Mouse (Mus musculus) G1E (cell line): ENCODE measurements around the gene Klhdc3. TPM values are rescaled to one million over a fixed set of nuclear protein-coding genes. Genes with fewer than 3 reads are reported as not detected.

Experiments
- ATAC-seq: 2 replicates; pipeline ENCODE4 v1.8.0; 2016; ENCODE audit warnings: mild to moderate bottlenecking; ENCODE audit not compliant: insufficient number of reproducible peaks, poor library complexity, low FRiP score, severe bottlenecking; ENCODE audit errors: extremely low read depth
- DNase-seq: peaks from one replicate; pipeline ENCODE4 v3.0.0; 2012; ENCODE audit warnings: low spot score
- H3K27me3 ChIP-seq: 2 replicates; pipeline ENCODE4 v1.6.1; 2012; ENCODE audit warnings: mild to moderate bottlenecking, low read length, inconsistent platforms; ENCODE audit not compliant: insufficient read depth
- H3K36me3 ChIP-seq: replicated peaks from 2 replicates; pipeline ENCODE3; 2012; ENCODE audit warnings: mild to moderate bottlenecking, inconsistent platforms
- H3K4me1 ChIP-seq: 2 replicates; pipeline ENCODE4 v1.6.1; 2012; ENCODE audit warnings: low read depth, low read length, inconsistent platforms, mixed read lengths; ENCODE audit not compliant: insufficient read depth
- H3K4me3 ChIP-seq: 2 replicates; pipeline ENCODE4 v1.5.1; 2012; ENCODE audit warnings: low read depth, mild to moderate bottlenecking, inconsistent platforms, low read length, moderate library complexity, mixed read lengths
- H3K9me3 ChIP-seq: replicated peaks from 2 replicates; pipeline ENCODE4 v1.6.1; 2012; ENCODE audit warnings: inconsistent platforms
- CTCF ChIP-seq: IDR thresholded peaks from 2 replicates; pipeline ENCODE4 v1.5.1; 2012; ENCODE audit warnings: low read depth, low read length, inconsistent platforms, mixed read lengths
- GATA1 ChIP-seq: IDR thresholded peaks from 2 replicates; pipeline ENCODE4 v1.6.1; 2012; ENCODE audit warnings: borderline replicate concordance, low read length, inconsistent platforms, mixed read lengths
- GATA2 ChIP-seq: IDR thresholded peaks from 2 replicates; pipeline ENCODE4 v1.6.1; 2012; ENCODE audit warnings: low read depth, low read length, inconsistent platforms, borderline replicate concordance
- POLR2AphosphoS5 ChIP-seq: IDR thresholded peaks from 2 replicates; pipeline ENCODE4 v1.6.1; 2012; ENCODE audit warnings: low read depth, low read length, inconsistent platforms; ENCODE audit not compliant: insufficient replicate concordance
- TAL1 ChIP-seq: conservative IDR thresholded peaks from 2 replicates; pipeline ENCODE4 v1.6.1; 2012; ENCODE audit warnings: low read depth, low read length, inconsistent platforms, mixed read lengths
- polyA plus RNA-seq: library from polyadenylated mRNA; stranded (reverse); fragments of >175 nt; gene quantifications from 2 replicates; pipeline ENCODE4 v1.2.3, GENCODE M21; 2012
- total RNA-seq, 2 experiments: library from RNA; stranded (forward) in 1 of 2; stranded (reverse) in 1 of 2; fragments of 200-1000 nt in 1 of 2; fragments of >200 nt in 1 of 2; fragmentation: Nextera tagmentation in 1 of 2; gene quantifications; 2 replicates each; pipeline ENCODE4 v1.2.3; 2014 to 2017

The Klhdc3 gene
- total RNA-seq (2014; fragmentation: Nextera tagmentation) (70.1 and 79.1 TPM in 2 replicates), total RNA-seq (2017) (21.0 and 26.0 TPM in 2 replicates), polyA plus RNA-seq (221 and 297 TPM in 2 replicates)

GRCm38 (mm10) chr17:46680760-46681373 is at the start of gene Klhdc3:
Gene Klhdc3 (minus strand): TSS chr17:46680914.
- ATAC-seq (peak; percentile 95), DNase-seq (peak; percentile 90)
- TF ChIP-seq CTCF (no peak), POLR2AphosphoS5 (no peak), GATA1 (no peak), TAL1 (no peak), GATA2 (no peak)
- Histone ChIP-seq H3K9me3 (no peaks in the 10 kb centered on the region), H3K4me3 (peak within 1 kb of the TSS; percentile 87), H3K4me1 (peaks cover 54% of the 10 kb centered on the region), H3K36me3 (peaks cover 76% of the 10 kb centered on the region), H3K27me3 (no peaks in the 10 kb centered on the region)

GRCm38 (mm10) chr17:46728904-46729318 is 48.2 kb upstream of the Klhdc3 start, which contains the start of gene Gnmt:
Gene Gnmt (minus strand): TSS chr17:46729168.
- H3K4me3 ChIP-seq, result no peak within 1 kb of the TSS
- no peak for ATAC-seq
- H3K4me1 ChIP-seq, result peaks cover 5% of the 10 kb centered on the region
- TF ChIP-seq CTCF, result no peak
- no peak for TF ChIP-seq TAL1
- no peak for TF ChIP-seq GATA2
- TF ChIP-seq GATA1, result no peak
- TF ChIP-seq POLR2AphosphoS5, result no peak
- no peaks in the 10 kb centered on the region for H3K9me3 ChIP-seq
- DNase-seq, result no peak
- H3K36me3 ChIP-seq, result peaks cover 39% of the 10 kb centered on the region
- peaks cover 8% of the 10 kb centered on the region; the same call in 1 of the 2 replicates for H3K27me3 ChIP-seq

GRCm38 (mm10) chr17:46728496-46728895 is 47.8 kb upstream of the Klhdc3 start:
- Histone ChIP-seq H3K4me3 (no peak overlapping the region), H3K4me1 (peaks cover 4% of the 10 kb centered on the region), H3K9me3 (no peaks in the 10 kb centered on the region), H3K36me3 (peaks cover 39% of the 10 kb centered on the region), H3K27me3 (peaks cover 8% of the 10 kb centered on the region; the same call in 1 of the 2 replicates)
- ATAC-seq (no peak), DNase-seq (no peak)
- TF ChIP-seq TAL1, result no peak
- no peak for TF ChIP-seq GATA2
- TF ChIP-seq CTCF, result no peak
- no peak for TF ChIP-seq POLR2AphosphoS5
- TF ChIP-seq GATA1, result no peak

- H3K27me3 ChIP-seq, result peaks cover 8% of the 10 kb centered on the region; the same call in 1 of the 2 replicates
These were observed 47.3 kb upstream of the Klhdc3 start for GRCm38 (mm10) chr17:46728021-46728420.

GRCm38 (mm10) chr17:46727271-46727670 is 46.6 kb upstream of the Klhdc3 start:
- TF ChIP-seq GATA2, result no peak
- no peak for TF ChIP-seq CTCF
- TF ChIP-seq TAL1, result no peak
- no peak for TF ChIP-seq POLR2AphosphoS5
- no peak for TF ChIP-seq GATA1
- no peak overlapping the region for H3K4me3 ChIP-seq
- DNase-seq (no peak), ATAC-seq (no peak)
- peaks cover 3% of the 10 kb centered on the region; the same call in 1 of the 2 replicates for H3K4me1 ChIP-seq
- H3K36me3 ChIP-seq, result peaks cover 50% of the 10 kb centered on the region
- peaks cover 8% of the 10 kb centered on the region; the same call in 1 of the 2 replicates for H3K27me3 ChIP-seq
- no peaks in the 10 kb centered on the region for H3K9me3 ChIP-seq

More at GRCm38 (mm10) chr17:46728021-46728420, 47.3 kb upstream of the Klhdc3 start:
- no peaks in the 10 kb centered on the region for H3K9me3 ChIP-seq
- DNase-seq (no peak), ATAC-seq (no peak)
- no peak overlapping the region for H3K4me3 ChIP-seq
- peak; percentile 22; the same call in 1 of the 2 replicates for TF ChIP-seq CTCF
- TF ChIP-seq GATA2, result no peak
- no peak for TF ChIP-seq POLR2AphosphoS5
- TF ChIP-seq GATA1, result no peak
- TF ChIP-seq TAL1, result no peak
- peaks cover 3% of the 10 kb centered on the region; the same call in 1 of the 2 replicates for H3K4me1 ChIP-seq
- peaks cover 43% of the 10 kb centered on the region for H3K36me3 ChIP-seq

GRCm38 (mm10) chr17:46725731-46726645 is 45.3 kb upstream of the Klhdc3 start:
- TF ChIP-seq TAL1, result no peak
- no peak for TF ChIP-seq GATA2
- no peak for TF ChIP-seq GATA1
- no peak; the same call in 1 of the 2 replicates for TF ChIP-seq CTCF
- TF ChIP-seq POLR2AphosphoS5, result no peak
- H3K9me3 ChIP-seq, result no peaks in the 10 kb centered on the region
- peaks cover 63% of the 10 kb centered on the region for H3K36me3 ChIP-seq
- peaks cover 8% of the 10 kb centered on the region; the same call in 1 of the 2 replicates for H3K27me3 ChIP-seq
- no peak overlapping the region for H3K4me3 ChIP-seq
- no peak for ATAC-seq
- no peak for DNase-seq
- peaks cover 3% of the 10 kb centered on the region; the same call in 1 of the 2 replicates for H3K4me1 ChIP-seq
